Mouse (Mus musculus) embryonic facial prominence, embryonic 10.5 days (tissue): ENCODE measurements at regions not wholly inside any gene's neighbourhood (a gene's known extent, or its start where the extent isn't known, plus 50 kb on each side); places are given as distances from the start of the nearest gene placed in this dataset.
"Not testable (repeated sequence)": the region's sequence is repeated elsewhere in the genome, so short reads cannot be mapped to it uniquely, and the experiment has no call there.

ENCODE experiments used
- DNase-seq: peaks from one replicate; pipeline ENCODE4 v3.0.0-alpha.2; 2017; ENCODE audit warnings: low spot score
- H3K27ac ChIP-seq: fragments of 300-500 bp; sonication (generic); replicated peaks from 2 replicates; pipeline ENCODE4 v1.5.1; 2016; ENCODE audit warnings: mild to moderate bottlenecking
- H3K27me3 ChIP-seq: fragments of 300-500 bp; sonication (generic); replicated peaks from 2 replicates; pipeline ENCODE4 v1.6.1; 2016; ENCODE audit warnings: low read depth, mild to moderate bottlenecking; ENCODE audit not compliant: poor library complexity, severe bottlenecking
- H3K36me3 ChIP-seq: fragments of 300-500 bp; sonication (generic); replicated peaks from 2 replicates; pipeline ENCODE4 v1.6.1; 2016; ENCODE audit warnings: mild to moderate bottlenecking, moderate library complexity
- H3K4me1 ChIP-seq: fragments of 300-500 bp; sonication (generic); 2 replicates; pipeline ENCODE4 v1.6.1; 2016
- H3K4me3 ChIP-seq: fragments of 300-500 bp; sonication (generic); 2 replicates; pipeline ENCODE4 v1.5.1; 2016; ENCODE audit warnings: mild to moderate bottlenecking, moderate library complexity
- H3K9me3 ChIP-seq: fragments of 300-500 bp; sonication (generic); 2 replicates; pipeline ENCODE4 v1.6.1; 2016; ENCODE audit warnings: mild to moderate bottlenecking
- WGBS: fragments of 180-500 bp; shearing (Covaris S2); methylation state at CpG from one replicate; pipeline ENCODE4 v1.1.7; 2016; 5-methylcytosine and 5-hydroxymethylcytosine counted together

DNA sequence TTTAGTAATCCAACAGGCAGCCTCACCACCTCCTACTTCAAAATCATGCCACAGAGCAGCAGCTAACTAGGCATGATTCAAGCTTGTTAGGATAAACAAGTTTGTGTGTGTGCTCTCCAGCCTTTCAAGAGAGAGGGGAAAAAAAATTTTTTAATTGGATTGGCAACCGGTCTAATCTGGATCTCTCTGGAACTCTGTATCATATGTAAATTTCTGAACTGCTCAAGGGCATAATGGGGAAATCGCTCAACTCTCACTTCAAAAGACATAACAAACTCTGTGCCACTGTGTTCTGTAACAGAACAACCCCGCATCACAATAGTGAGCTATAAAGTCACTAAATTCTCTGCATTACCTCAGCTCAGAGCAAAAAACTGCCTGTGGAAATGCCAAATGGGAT lies 147.9 kb upstream of the Krtap11-1 start:
- Histone ChIP-seq H3K4me3 (no peak overlapping the region), H3K27me3 (no peaks in the 10 kb centered on the region), H3K27ac (no peak overlapping the region), H3K36me3 (no peaks in the 10 kb centered on the region), H3K4me1 (no peaks in the 10 kb centered on the region), H3K9me3 (0 out of 2 replicates have a peak, but pooled peaks cover 3% of the 10 kb centered on the region)
- no peak for DNase-seq
- 90% methylated on average over 3 of the region's 3 CpGs for WGBS

DNA sequence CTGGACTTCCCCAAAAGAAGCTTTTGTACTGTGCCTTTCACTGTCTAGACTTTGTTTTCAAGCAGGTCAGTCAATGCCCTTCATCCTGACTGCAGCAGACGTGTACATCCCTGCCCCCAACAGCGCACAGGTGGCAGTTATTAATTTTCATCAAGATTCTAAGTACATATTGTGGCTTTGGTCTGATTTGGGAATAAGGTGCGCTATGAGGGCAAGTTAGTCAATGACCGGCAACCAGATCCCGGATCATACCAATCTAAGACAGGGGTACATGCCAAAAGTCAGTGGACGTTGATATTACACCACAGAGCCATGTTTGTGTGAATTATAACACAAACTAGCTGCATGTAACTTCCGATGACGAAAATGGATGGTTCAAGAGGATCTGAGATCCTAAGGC lies 144.7 kb upstream of the Krtap11-1 start:
- H3K9me3 ChIP-seq = not testable (repeated sequence)
- 90% methylated on average over 8 of the region's 8 CpGs for WGBS

DNA sequence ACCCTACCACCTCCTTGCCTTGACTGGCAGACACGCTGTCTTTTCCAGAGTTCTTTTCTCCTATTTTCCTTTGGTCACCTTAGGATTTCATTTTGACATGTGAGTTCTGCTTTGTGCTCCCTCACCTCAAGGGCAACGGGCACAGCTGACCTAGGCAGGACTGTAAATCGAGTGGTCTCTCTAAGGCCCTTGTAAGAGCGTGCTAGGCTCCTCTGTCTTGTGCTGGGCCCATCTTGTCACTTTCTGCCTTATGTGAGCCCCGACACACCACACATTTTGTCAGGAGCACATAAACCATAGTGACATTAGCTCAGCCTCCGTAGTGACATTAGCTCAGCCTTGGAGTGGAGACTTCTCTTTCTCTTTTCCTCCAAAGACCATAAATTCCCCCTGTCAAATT lies 133.3 kb upstream of the Krtap11-1 start:
- no peak overlapping the region for H3K27ac ChIP-seq
- H3K4me3 ChIP-seq = no peak overlapping the region
- no peaks in the 10 kb centered on the region for H3K36me3 ChIP-seq
- H3K4me1 ChIP-seq = peaks cover 10% of the 10 kb centered on the region
- H3K9me3 ChIP-seq = 0 out of 2 replicates have a peak, but pooled peaks cover under 1% of the 10 kb centered on the region
- 82% methylated on average over 6 of the region's 6 CpGs for WGBS
- DNase-seq = no peak
- H3K27me3 ChIP-seq = no peaks in the 10 kb centered on the region

More for the DNA sequence above, 144.7 kb upstream of the Krtap11-1 start:
- H3K4me1 ChIP-seq, H3K36me3 ChIP-seq, H3K27ac ChIP-seq, H3K4me3 ChIP-seq, H3K27me3 ChIP-seq, DNase-seq: not testable (repeated sequence)

DNA sequence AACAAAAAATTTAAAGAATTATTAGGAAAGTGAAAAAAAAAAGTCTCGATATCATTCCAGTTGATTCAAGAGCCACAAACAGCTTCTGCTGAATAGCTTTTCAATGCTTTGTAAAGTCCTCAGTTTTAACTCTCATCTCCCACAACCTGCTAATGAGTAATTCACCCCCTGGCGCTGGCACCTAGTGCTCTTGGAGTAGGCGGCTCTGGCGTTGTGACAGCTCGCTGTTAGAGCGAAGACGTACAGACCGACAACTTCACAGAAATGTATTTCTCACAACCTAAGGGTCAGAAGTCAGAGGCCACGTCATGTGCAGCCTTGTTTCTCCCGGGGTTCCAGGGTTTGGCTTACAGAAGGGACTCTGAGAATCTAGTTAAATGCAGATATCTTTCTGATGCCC lies 132.2 kb upstream of the Krtap11-1 start:
- peaks cover 15% of the 10 kb centered on the region for H3K4me1 ChIP-seq
- 77% methylated on average over 10 of the region's 10 CpGs for WGBS
- no peak overlapping the region for H3K4me3 ChIP-seq
- no peaks in the 10 kb centered on the region for H3K36me3 ChIP-seq
- no peaks in the 10 kb centered on the region for H3K9me3 ChIP-seq
- H3K27ac ChIP-seq = no peak overlapping the region
- H3K27me3 ChIP-seq = no peaks in the 10 kb centered on the region
- DNase-seq = no peak

DNA sequence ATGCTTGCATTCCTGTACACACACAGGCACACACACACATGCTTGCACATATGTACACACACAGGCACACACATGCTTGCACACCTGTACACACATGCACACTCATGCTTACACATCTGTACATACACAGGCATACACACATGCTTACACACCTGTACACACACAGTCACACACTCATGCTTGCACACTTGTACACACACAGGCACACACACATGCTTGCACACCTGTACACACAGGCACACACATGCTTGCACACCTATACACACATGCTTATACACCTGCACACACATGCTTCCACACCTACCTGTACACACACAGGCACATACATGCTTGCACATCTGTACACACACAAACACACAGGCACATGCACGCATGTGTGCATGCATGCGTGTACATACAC lies 131.4 kb upstream of the Krtap11-1 start:
- H3K4me1 ChIP-seq = peaks cover 15% of the 10 kb centered on the region
- DNase-seq = no peak
- no peaks in the 10 kb centered on the region for H3K9me3 ChIP-seq
- no peak overlapping the region for H3K4me3 ChIP-seq
- 94% methylated on average over 2 of the region's 2 CpGs for WGBS
- H3K36me3 ChIP-seq = no peaks in the 10 kb centered on the region
- H3K27me3 ChIP-seq = no peaks in the 10 kb centered on the region
- H3K27ac ChIP-seq = no peak overlapping the region

DNA sequence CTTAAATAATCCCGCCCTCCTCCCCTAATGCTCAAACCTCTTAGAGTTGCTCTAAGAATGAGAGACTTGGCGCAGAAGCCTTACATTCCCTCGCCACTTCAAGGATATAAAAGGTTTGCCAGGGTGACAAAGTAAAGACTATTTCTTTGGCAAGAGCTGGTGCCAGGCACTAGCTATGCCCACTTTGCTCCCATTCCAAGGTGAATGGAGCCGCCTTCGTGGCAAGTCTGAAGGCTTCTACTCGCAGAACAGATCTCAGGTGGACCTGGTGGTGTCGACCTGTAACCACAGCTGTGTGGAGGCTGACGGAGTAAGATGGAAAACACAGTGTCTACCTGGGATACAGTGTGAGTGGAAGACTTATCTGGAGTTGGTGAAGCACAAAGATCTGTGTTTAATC lies 130.8 kb upstream of the Krtap11-1 start:
- no peaks in the 10 kb centered on the region for H3K36me3 ChIP-seq
- no peak overlapping the region for H3K4me3 ChIP-seq
- H3K9me3 ChIP-seq = no peaks in the 10 kb centered on the region
- no peak overlapping the region for H3K27ac ChIP-seq
- DNase-seq = no peak
- no peaks in the 10 kb centered on the region for H3K27me3 ChIP-seq
- 88% methylated on average over 8 of the region's 8 CpGs for WGBS
- peaks cover 15% of the 10 kb centered on the region for H3K4me1 ChIP-seq

DNA sequence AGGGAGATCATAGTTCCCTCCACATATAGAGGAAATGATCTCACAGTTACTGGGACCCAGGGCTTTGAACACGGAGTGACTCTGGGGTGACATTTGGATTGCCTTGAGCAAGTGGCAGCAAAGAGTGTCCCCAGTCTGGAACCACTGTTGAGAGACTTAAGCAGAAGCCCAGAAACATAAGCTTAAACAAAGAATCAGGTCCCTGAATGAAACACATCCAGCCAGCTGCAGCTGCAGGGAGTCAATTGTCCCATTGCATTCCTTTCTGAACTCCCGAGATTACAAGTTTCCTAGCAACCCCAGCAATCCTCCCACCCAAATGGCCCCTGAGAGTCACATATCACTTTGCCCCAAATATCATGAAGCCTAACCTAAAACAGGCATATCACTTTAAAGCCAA lies 128.7 kb upstream of the Krtap11-1 start:
- WGBS = 10% methylated on average over 2 of the region's 2 CpGs
- Histone ChIP-seq H3K9me3 (no peaks in the 10 kb centered on the region), H3K27me3 (no peaks in the 10 kb centered on the region), H3K4me1 (peaks cover 17% of the 10 kb centered on the region), H3K27ac (peak overlapping the region; percentile 27; the same call in 1 of the 2 replicates), H3K4me3 (no peak overlapping the region), H3K36me3 (no peaks in the 10 kb centered on the region)
- peak; percentile 37 for DNase-seq

DNA sequence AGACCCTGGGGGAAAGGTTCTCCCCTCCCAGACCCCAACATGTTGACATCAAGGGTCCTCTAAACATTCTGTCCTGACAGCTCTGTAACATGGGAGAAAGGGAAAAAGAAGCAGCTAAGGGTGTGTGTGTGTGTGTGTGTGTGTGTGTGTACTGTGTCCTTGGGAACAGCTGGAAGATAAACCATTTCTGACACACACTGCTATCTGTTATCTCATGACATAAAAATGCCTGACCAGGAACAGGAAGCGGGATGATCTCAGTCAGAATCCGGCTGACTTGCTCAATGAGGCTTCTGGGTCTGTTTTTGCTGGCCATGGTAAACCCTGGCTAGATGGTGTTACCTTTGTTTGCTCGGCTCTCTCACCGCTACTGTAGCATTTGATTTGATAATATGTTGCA lies 124.8 kb upstream of the Krtap11-1 start:
- Histone ChIP-seq H3K4me1 (peaks cover 17% of the 10 kb centered on the region), H3K36me3 (no peaks in the 10 kb centered on the region), H3K4me3 (no peak overlapping the region), H3K27ac (no peak overlapping the region), H3K27me3 (no peaks in the 10 kb centered on the region), H3K9me3 (no peaks in the 10 kb centered on the region)
- DNase-seq = no peak
- 85% methylated on average over 4 of the region's 4 CpGs for WGBS

DNA sequence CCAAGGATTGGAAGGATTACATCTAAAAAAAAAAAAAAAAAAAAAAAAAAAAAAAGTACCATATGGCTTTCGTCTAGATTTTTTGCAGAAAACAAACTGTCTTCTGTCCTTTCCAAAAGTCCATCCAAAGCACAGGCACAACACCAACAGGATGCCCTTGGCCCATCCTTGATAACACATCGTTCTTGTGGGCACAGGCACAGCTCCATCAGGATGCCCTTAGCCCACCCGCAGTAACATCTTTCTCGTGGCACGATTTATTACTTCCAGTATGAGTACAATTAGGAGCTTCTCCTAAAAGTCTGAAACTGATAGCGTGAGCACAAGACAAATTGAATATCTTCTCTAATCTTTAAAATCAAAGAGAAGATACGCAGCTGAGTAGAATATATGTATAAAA lies 124.4 kb upstream of the Krtap11-1 start:
- Histone ChIP-seq H3K36me3 (no peaks in the 10 kb centered on the region), H3K4me3 (no peak overlapping the region), H3K9me3 (no peaks in the 10 kb centered on the region), H3K27ac (no peak overlapping the region), H3K4me1 (peaks cover 17% of the 10 kb centered on the region), H3K27me3 (no peaks in the 10 kb centered on the region)
- no peak for DNase-seq
- WGBS = 86% methylated on average over 7 of the region's 7 CpGs

DNA sequence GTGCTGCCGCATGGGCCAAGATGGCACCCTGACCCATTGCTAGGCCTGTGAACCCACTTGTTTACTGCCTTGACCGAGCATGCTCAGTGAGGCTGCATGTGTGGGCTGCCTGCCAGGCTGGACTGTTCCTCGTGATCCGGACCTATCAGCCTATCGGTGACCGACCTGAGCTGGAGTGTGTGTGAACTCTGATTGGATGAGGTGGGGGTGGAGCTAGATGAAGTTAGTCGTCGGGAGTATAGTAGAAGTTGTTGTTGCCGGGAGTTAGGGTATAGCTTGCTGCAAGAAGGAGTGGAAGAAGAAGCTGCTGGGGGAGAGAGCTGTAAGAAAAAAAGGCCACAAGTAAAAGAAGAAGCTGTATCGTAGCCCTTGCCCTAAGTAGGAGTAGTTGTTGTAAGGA lies 122.3 kb upstream of the Krtap11-1 start:
- Histone ChIP-seq H3K4me3 (no peak overlapping the region), H3K27ac (no peak overlapping the region), H3K4me1 (0 out of 2 replicates have a peak, but pooled peaks cover 2% of the 10 kb centered on the region), H3K27me3 (no peaks in the 10 kb centered on the region), H3K36me3 (no peaks in the 10 kb centered on the region), H3K9me3 (no peaks in the 10 kb centered on the region)
- no peak for DNase-seq
- WGBS = 87% methylated on average over 10 of the region's 10 CpGs

DNA sequence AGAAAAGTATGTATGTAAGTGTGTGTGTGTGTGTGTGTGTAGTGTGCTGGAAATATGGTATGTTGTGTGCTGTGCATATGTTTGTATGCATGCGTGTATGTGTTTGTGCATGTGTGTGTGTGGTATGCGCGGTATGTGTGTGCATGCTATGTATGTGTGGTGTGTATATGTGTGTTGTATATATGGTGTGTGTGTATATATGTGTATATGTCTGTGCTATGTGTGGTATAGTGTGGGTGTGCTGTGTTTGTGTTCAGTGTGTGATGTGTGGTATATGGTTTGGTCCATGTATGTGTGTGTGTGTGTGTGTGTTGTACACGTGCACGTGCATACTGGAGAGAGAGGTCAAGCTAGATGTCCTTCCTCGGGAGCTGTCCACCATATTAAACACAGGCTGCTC lies 108.5 kb upstream of the Krtap11-1 start:
- H3K9me3 ChIP-seq = no peaks in the 10 kb centered on the region
- H3K27ac ChIP-seq = no peak overlapping the region
- H3K27me3 ChIP-seq = no peaks in the 10 kb centered on the region
- 94% methylated on average over 6 of the region's 6 CpGs for WGBS
- no peaks in the 10 kb centered on the region for H3K4me1 ChIP-seq
- H3K36me3 ChIP-seq = no peaks in the 10 kb centered on the region
- DNase-seq = no peak
- no peak overlapping the region for H3K4me3 ChIP-seq

DNA sequence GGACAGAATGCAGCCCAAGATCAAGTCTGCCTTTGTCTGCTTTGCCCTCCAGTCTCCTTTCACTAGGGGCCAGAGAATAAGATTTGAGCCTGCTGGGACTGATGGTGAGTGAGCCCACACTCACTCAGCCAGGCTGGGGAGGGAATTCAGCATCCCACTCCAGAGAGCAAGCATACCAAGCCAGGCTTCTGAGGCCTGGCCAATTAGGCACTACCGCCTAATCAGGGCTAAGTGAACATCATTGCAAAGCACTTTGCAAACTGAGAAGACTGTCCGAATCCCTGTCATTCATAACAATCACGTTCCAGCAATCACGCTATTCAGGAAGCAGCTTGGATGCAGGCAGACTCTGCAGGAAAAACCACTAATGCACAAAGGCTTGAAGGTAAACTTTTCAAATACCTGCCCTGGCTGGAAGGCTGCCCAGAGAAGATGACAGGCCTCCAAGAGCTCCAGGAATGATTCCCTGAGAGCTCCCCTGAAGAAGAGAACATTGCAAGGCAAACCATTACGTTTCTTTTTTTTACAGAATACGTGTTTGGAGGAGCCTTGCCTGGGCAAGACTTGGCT lies 107.5 kb upstream of the Krtap11-1 start:
- DNase-seq = no peak
- Histone ChIP-seq H3K27ac (no peak overlapping the region), H3K4me3 (no peak overlapping the region), H3K27me3 (no peaks in the 10 kb centered on the region), H3K36me3 (no peaks in the 10 kb centered on the region), H3K9me3 (no peaks in the 10 kb centered on the region), H3K4me1 (no peaks in the 10 kb centered on the region)
- WGBS = 75% methylated on average over 6 of the region's 6 CpGs

DNA sequence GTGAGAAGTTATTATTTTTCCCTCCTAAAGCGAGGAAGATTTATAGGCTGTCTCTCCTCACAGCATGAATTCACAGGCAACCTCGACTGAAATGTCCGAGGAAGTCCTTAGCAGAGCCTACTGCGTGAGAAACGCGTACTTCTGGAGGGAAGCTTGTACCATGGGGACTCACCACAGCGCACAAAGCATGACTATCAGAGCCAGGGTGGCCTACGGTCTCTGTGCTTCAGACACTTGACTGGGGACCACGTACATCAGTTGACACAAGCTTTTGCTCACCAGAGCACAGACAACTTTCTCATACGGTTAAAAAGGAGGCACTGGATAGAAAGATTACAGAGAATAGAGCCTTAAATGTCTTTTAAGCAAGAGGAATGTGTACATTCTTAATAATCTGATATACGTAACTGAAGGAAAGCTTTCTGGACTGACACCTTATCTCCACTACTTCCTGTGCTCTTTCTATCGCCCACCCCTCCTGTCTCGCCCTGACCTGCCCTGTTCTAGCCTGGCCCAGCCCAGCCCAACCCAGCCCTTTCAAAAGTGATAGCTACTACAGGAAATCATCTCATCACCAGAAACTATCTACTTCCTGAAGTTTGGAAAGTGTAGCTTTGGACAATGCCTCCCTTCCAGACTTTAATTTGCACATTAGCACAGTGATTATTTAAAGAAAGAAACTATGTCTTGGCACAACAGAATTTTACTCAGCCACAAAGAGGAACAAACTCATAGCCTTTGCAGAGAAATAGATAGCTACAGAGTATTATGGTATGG lies 104.2 kb upstream of the Krtap11-1 start:
- Histone ChIP-seq H3K36me3 (no peaks in the 10 kb centered on the region), H3K4me1 (no peaks in the 10 kb centered on the region), H3K27me3 (no peaks in the 10 kb centered on the region), H3K27ac (no peak overlapping the region), H3K9me3 (no peaks in the 10 kb centered on the region), H3K4me3 (no peak overlapping the region)
- 85% methylated on average over 13 of the region's 13 CpGs for WGBS
- DNase-seq = no peak
